Comparison of ENCODE assay signal across 7 mouse cellular contexts in genomic region chr2:105397446-105398211, GRCm38 (mm10). TPM values are rescaled to one million over a fixed set of nuclear protein-coding genes. Genes with fewer than 3 reads are reported as not detected.
A peak's percentile ranks its signal among the peaks of the same experiment; 100 is the strongest.
DNase-seq lines count a peak whose midpoint lies in the region; ATAC-seq and TF ChIP-seq lines count a peak whose summit lies in the region.

No protein-coding gene starts in this region.

- peaks cover 12% of the 10 kb centered on the region for H3K4me1 ChIP-seq in thymus, adult 2 months (replicated peaks; ENCODE audit: control insufficient read depth, insufficient read depth, low read length)
- peaks cover 26% of the 10 kb centered on the region for H3K4me1 ChIP-seq in forebrain, embryonic 13.5 days
- peaks cover 19 to 41% of the 10 kb centered on the region in 2 experiments for H3K4me1 ChIP-seq in liver, embryonic 14.5 days (replicated peaks; ENCODE audit: control insufficient read depth in 2 of 2, insufficient read depth in 2 of 2, low read length in 1 of 2)

- peak overlapping the region; percentile 81 for H3K4me2 ChIP-seq in forebrain, embryonic 13.5 days
- H3K4me2 ChIP-seq in liver, embryonic 14.5 days (ENCODE audit: low read depth), result peak overlapping the region; percentile 78

- no peaks in the 10 kb centered on the region for H3K9me3 ChIP-seq in forebrain, embryonic 13.5 days (replicated peaks)
- no peaks in the 10 kb centered on the region for H3K9me3 ChIP-seq in liver, embryonic 14.5 days (ENCODE audit: control insufficient read depth, low read length)

- 0 out of 2 replicates have a peak overlapping the region, but pooled peaks have one; percentile 9 for H3K4me3 ChIP-seq in thymus, adult 2 months (ENCODE audit: control insufficient read depth, insufficient read depth, low read length)
- H3K4me3 ChIP-seq in forebrain, embryonic 13.5 days, result peak overlapping the region; percentile 61
- H3K4me3 ChIP-seq in liver, embryonic 14.5 days (ENCODE audit: insufficient read depth in 1 of 2, low read depth in 2 of 2, low read length in 2 of 2), result peak overlapping the region; percentile 76 to 81

- no peak for DNase-seq in thymus, adult 2 months
- no peak for DNase-seq in thymus, postnatal 25 days
- DNase-seq in liver, embryonic 14.5 days (ENCODE audit: low read depth in 3 of 3, low spot score in 3 of 3), result no peak
- no peak for DNase-seq in layer of hippocampus, adult 9-10 months (ENCODE audit: low spot score)
- no peak for DNase-seq in urinary bladder, adult 2 months (ENCODE audit: low spot score)
- no peak for DNase-seq in frontal cortex, postnatal 10 days (ENCODE audit: low spot score in 2 of 2)

- peak overlapping the region; percentile 79 for H3K9ac ChIP-seq in forebrain, embryonic 13.5 days
- no peak overlapping the region for H3K9ac ChIP-seq in liver, embryonic 14.5 days (replicated peaks)

- no peak for TF ChIP-seq EP300 in liver, embryonic 14.5 days (IDR thresholded peaks at IDR 0.05; ENCODE audit: low read depth)

- no peak overlapping the region for H3K27ac ChIP-seq in thymus, adult 2 months (ENCODE audit: control insufficient read depth, insufficient read depth, low read length)
- no peak overlapping the region for H3K27ac ChIP-seq in forebrain, embryonic 13.5 days
- H3K27ac ChIP-seq in liver, embryonic 14.5 days, result no peak overlapping the region

- no peak for TF ChIP-seq CTCF in thymus, adult 2 months (IDR thresholded peaks at IDR 0.05; ENCODE audit: borderline replicate concordance, control insufficient read depth, extremely low read depth, insufficient read depth, low read length, poor library complexity)
- no peak for TF ChIP-seq CTCF in liver, embryonic 14.5 days (IDR thresholded peaks at IDR 0.05; ENCODE audit: low read depth)

- 61% methylated on average over 5 of the region's 5 CpGs for WGBS in thymus, adult 2 months
- 11% methylated on average over 5 of the region's 5 CpGs for WGBS in forebrain, embryonic 13.5 days
- WGBS in liver, embryonic 14.5 days (ENCODE audit: insufficient replicate concordance), result 41% methylated on average over 5 of the region's 5 CpGs

- H3K36me3 ChIP-seq in thymus, adult 2 months (ENCODE audit: control insufficient read depth, insufficient read depth, low read length), result no peaks in the 10 kb centered on the region
- peaks cover 19% of the 10 kb centered on the region for H3K36me3 ChIP-seq in forebrain, embryonic 13.5 days (ENCODE audit: poor library complexity, severe bottlenecking)
- peaks cover 4% of the 10 kb centered on the region; the same call in 1 of the 2 replicates for H3K36me3 ChIP-seq in liver, embryonic 14.5 days (replicated peaks; ENCODE audit: control insufficient read depth, insufficient read depth, low read depth)

- no peak for ATAC-seq in forebrain, embryonic 13.5 days
- no peak for ATAC-seq in liver, embryonic 14.5 days (ENCODE audit: insufficient read depth)

- no peaks in the 10 kb centered on the region for H3K27me3 ChIP-seq in thymus, adult 2 months (ENCODE audit: control insufficient read depth, insufficient read depth, low read length)
- H3K27me3 ChIP-seq in forebrain, embryonic 13.5 days, result peaks cover 10% of the 10 kb centered on the region
- H3K27me3 ChIP-seq in liver, embryonic 14.5 days (ENCODE audit: control insufficient read depth, insufficient read depth, low read length), result no peaks in the 10 kb centered on the region

- TF ChIP-seq POLR2A in thymus, adult 2 months (IDR thresholded peaks at IDR 0.05; ENCODE audit: control insufficient read depth, extremely low read depth, insufficient read depth, low read length, poor library complexity), result no peak

RNA-seq across cellular contexts. Expression of gene Rcn1, which starts 1.5 kb away (rescaled TPM):
- 7.4 and 8.4 TPM in 2 replicates for polyA plus RNA-seq in thymus, adult 2 months (2012; rRNA removed)
- 68.1 and 68.9 TPM in 2 replicates for polyA plus RNA-seq in forebrain, embryonic 13.5 days (2015; fragmentation: Nextera tagmentation; extraction: Ambion mirVana)
- 5.6 and 9.3 TPM in 2 replicates for polyA plus RNA-seq in liver, embryonic 14.5 days (2012; rRNA removed)
- polyA plus RNA-seq in liver, embryonic 14.5 days (2014; fragmentation: Nextera tagmentation; extraction: Ambion mirVana), result 14.4 and 17.2 TPM in 2 replicates
- polyA plus RNA-seq in urinary bladder, adult 2 months (2012; rRNA removed), result 88.3 and 93.4 TPM in 2 replicates

Comparison
In these comparisons a context has a peak if more than half of its experiments do, and no peak if none do; other contexts are left out.
1. H3K4me3 ChIP-seq: peak in every context shown above with its lines; median percentile 78 in liver, embryonic 14.5 days; 61 in forebrain, embryonic 13.5 days; 9 in thymus, adult 2 months.